Mouse (Mus musculus): ENCODE measurements around the gene B4gat1. TPM values are rescaled to one million over a fixed set of nuclear protein-coding genes. Genes with fewer than 3 reads are reported as not detected.
"Not testable (repeated sequence)": the region's sequence is repeated elsewhere in the genome, so short reads cannot be mapped to it uniquely, and the experiment has no call there.

The B4gat1 gene
- polyA plus RNA-seq, 1 experiment from 2014 or later, result 19.1 TPM

DNA sequence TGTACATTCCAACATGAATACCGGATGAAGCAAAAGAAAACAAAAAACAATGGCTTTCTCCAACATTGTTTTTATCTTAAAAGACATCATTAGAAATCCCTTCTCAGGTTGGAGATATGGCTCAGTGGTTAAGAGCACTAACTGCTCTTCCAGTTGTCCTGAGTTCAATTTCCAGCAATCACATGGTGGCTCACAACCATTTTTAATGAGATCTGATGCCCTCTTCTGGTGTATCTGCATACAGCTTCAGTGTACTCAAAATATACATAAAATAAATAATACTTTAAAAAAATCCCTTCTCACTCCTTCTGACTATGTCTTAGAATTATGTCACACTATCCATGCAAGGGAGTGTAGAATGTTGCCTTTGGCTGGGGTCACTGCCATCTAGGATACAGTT is 40.7 kb downstream of the B4gat1 start:
- ATAC-seq (replicated peaks; ENCODE audit: low FRiP score), result no peak
- no peaks in the 10 kb centered on the region for H3K9me3 ChIP-seq (ENCODE audit: control insufficient read depth, low read length)
- H3K9ac ChIP-seq (ENCODE audit: low read depth, low read length), result no peak overlapping the region
- no peaks in the 10 kb centered on the region for H3K4me1 ChIP-seq (replicated peaks; ENCODE audit: control insufficient read depth, insufficient read depth, low read length)
- H3K27me3 ChIP-seq (replicated peaks; ENCODE audit: control insufficient read depth, insufficient read depth, low read length), result peaks cover 52% of the 10 kb centered on the region
- DNase-seq (ENCODE audit: low spot score), result no peak
- WGBS, result 88% methylated on average over 1 of the region's 1 CpGs
- no peak overlapping the region for H3K27ac ChIP-seq (ENCODE audit: low read depth, low read length)
- no peak overlapping the region for H3K4me3 ChIP-seq (ENCODE audit: low read depth, low read length)
- no peak overlapping the region for H3K4me2 ChIP-seq
- no peaks in the 10 kb centered on the region for H3K36me3 ChIP-seq (ENCODE audit: control insufficient read depth, insufficient read depth, low read length)

DNA sequence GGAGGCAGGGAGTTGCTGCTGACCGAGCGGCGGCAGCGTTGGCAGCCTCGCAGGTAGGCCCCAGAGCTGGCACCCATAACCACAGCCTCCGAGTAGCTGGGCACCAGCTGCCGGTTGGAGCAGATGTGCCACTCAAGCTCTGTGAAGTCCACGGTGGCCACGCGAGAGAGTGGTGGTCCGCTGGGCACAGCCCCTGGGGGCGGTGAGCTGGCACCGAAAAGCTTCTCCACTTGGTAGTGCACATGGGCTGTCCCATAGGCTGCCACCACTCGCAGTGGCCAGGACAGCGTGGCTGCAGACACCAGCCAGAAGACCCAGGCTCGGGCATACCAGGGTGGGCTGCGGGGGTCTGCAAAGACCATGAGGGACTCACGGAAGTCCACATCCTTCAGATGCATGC is 43.4 kb downstream of the B4gat1 start:
- Histone ChIP-seq H3K4me2 (no peak overlapping the region), H3K9me3 (ENCODE audit: control insufficient read depth, low read length) (no peaks in the 10 kb centered on the region)
- WGBS, result 55% methylated on average over 18 of the region's 18 CpGs

DNA sequence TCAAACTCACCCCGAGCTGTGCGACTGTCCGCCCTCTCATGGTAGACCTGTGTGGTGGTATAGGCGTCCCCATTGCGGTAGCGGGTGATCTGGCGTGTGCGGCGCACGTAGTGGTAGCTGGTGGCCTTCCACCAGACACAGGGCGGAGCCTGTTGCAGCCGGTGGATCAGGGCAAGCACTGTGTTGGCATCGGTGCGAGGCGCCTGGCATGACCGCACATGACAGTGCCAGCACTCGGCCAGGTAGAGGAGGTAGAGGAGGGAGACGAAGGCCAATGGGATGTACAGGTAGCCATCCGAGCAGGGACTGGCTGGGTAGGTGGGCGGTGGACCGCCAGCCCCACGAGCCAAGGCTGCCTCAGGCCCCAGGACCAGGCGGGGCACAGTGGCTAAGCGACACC is 44.0 kb downstream of the B4gat1 start:
- no peak overlapping the region for H3K9ac ChIP-seq (ENCODE audit: low read depth, low read length)
- DNase-seq (ENCODE audit: low spot score) (no peak), ATAC-seq (replicated peaks; ENCODE audit: low FRiP score) (no peak)
- peaks cover 6% of the 10 kb centered on the region for H3K4me1 ChIP-seq (replicated peaks; ENCODE audit: control insufficient read depth, insufficient read depth, low read length)
- H3K4me2 ChIP-seq, result no peak overlapping the region
- H3K9me3 ChIP-seq (ENCODE audit: control insufficient read depth, low read length), result no peaks in the 10 kb centered on the region
- peaks cover 71% of the 10 kb centered on the region for H3K27me3 ChIP-seq (replicated peaks; ENCODE audit: control insufficient read depth, insufficient read depth, low read length)
- H3K27ac ChIP-seq (ENCODE audit: low read depth, low read length), result no peak overlapping the region
- no peak overlapping the region for H3K4me3 ChIP-seq (ENCODE audit: low read depth, low read length)
- H3K36me3 ChIP-seq (ENCODE audit: control insufficient read depth, insufficient read depth, low read length), result no peaks in the 10 kb centered on the region
- 52% methylated on average over 24 of the region's 24 CpGs for WGBS

More for the DNA sequence above, 43.4 kb downstream of the B4gat1 start:
- Histone ChIP-seq H3K27me3 (replicated peaks; ENCODE audit: control insufficient read depth, insufficient read depth, low read length) (peaks cover 71% of the 10 kb centered on the region), H3K36me3 (ENCODE audit: control insufficient read depth, insufficient read depth, low read length) (no peaks in the 10 kb centered on the region), H3K9ac (ENCODE audit: low read depth, low read length) (no peak overlapping the region), H3K4me3 (ENCODE audit: low read depth, low read length) (no peak overlapping the region), H3K27ac (ENCODE audit: low read depth, low read length) (no peak overlapping the region), H3K4me1 (replicated peaks; ENCODE audit: control insufficient read depth, insufficient read depth, low read length) (peaks cover 4% of the 10 kb centered on the region; the same call in 1 of the 2 replicates)
- no peak for ATAC-seq (replicated peaks; ENCODE audit: low FRiP score)
- peak; percentile 32 for DNase-seq (ENCODE audit: low spot score)

DNA sequence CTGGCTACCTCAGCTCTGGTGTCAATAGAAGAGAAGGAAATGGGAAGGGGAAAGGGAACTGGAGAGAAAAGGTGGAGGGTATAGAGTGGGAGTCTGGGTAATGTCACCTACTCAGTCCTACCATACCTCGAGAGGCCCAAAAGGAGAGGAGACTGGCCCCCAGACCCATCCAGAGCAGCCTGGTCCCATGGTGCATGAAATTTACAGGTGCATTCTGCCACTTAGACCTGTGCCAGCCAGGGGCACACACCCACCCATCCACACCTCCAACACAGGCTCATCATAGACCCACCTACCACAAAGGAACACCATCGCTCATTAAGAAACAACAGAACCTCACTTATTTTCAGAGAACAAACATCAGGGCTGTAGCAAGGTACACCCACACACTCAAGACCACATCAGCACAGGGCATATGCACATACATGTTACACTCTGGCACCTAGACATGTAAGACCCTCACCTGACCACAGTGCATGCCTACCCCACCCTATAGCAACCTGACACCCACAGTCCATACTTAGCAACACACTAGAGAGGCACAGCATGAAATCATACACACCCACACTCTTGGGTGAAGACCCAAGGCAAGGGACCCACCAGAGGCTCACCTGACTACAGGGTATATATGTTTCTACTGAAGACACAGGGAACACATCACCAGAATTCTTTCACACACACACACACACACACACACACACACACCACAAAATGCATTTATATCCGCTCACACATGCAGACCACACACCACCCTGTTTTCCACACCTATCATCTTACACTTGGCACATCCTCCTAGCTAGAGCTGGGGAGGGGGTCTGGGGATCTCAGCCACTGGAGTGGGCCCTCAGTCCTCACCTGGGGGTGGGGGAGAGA is 45.6 kb downstream of the B4gat1 start:
- H3K27ac ChIP-seq (ENCODE audit: low read depth, low read length), result no peak overlapping the region
- peak overlapping the region; percentile 71 for H3K4me2 ChIP-seq
- no peak overlapping the region for H3K9ac ChIP-seq (ENCODE audit: low read depth, low read length)
- peak overlapping the region; percentile 54 for H3K4me3 ChIP-seq (ENCODE audit: low read depth, low read length)
- DNase-seq (ENCODE audit: low spot score), result peak; percentile 31
- peaks cover 12% of the 10 kb centered on the region for H3K4me1 ChIP-seq (replicated peaks; ENCODE audit: control insufficient read depth, insufficient read depth, low read length)
- H3K27me3 ChIP-seq (replicated peaks; ENCODE audit: control insufficient read depth, insufficient read depth, low read length), result peaks cover 68% of the 10 kb centered on the region
- 63% methylated on average over 3 of the region's 3 CpGs for whole genome bisulfite sequencing
- no peaks in the 10 kb centered on the region for H3K9me3 ChIP-seq (ENCODE audit: control insufficient read depth, low read length)
- H3K36me3 ChIP-seq (ENCODE audit: control insufficient read depth, insufficient read depth, low read length), result no peaks in the 10 kb centered on the region
- no peak for ATAC-seq (replicated peaks; ENCODE audit: low FRiP score)

DNA sequence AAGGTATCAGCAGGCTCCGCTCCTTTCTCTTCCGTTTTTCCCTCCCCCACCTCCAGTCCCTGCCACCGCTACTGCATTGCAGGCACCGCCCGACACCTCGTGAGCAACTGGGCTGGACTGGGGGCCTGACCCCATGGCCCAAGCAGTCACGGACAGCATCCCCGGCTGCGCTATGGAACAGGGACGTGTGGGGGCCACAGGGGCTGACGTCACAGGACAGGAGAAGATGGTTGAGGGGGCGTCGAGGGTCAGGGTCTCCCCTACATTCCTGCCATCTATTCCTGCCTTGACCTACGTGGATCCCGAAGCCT is 46.2 kb downstream of the B4gat1 start:
- no peak for DNase-seq (ENCODE audit: low spot score)
- Histone ChIP-seq H3K27me3 (replicated peaks; ENCODE audit: control insufficient read depth, insufficient read depth, low read length) (peaks cover 67% of the 10 kb centered on the region), H3K4me2 (peak overlapping the region; percentile 71), H3K4me1 (replicated peaks; ENCODE audit: control insufficient read depth, insufficient read depth, low read length) (peaks cover 14% of the 10 kb centered on the region), H3K9ac (ENCODE audit: low read depth, low read length) (no peak overlapping the region), H3K36me3 (ENCODE audit: control insufficient read depth, insufficient read depth, low read length) (no peaks in the 10 kb centered on the region), H3K27ac (ENCODE audit: low read depth, low read length) (no peak overlapping the region), H3K4me3 (ENCODE audit: low read depth, low read length) (peak overlapping the region; percentile 54), H3K9me3 (ENCODE audit: control insufficient read depth, low read length) (no peaks in the 10 kb centered on the region)
- WGBS, result 5% methylated on average over 15 of the region's 15 CpGs
- no peak for ATAC-seq (replicated peaks; ENCODE audit: low FRiP score)

DNA sequence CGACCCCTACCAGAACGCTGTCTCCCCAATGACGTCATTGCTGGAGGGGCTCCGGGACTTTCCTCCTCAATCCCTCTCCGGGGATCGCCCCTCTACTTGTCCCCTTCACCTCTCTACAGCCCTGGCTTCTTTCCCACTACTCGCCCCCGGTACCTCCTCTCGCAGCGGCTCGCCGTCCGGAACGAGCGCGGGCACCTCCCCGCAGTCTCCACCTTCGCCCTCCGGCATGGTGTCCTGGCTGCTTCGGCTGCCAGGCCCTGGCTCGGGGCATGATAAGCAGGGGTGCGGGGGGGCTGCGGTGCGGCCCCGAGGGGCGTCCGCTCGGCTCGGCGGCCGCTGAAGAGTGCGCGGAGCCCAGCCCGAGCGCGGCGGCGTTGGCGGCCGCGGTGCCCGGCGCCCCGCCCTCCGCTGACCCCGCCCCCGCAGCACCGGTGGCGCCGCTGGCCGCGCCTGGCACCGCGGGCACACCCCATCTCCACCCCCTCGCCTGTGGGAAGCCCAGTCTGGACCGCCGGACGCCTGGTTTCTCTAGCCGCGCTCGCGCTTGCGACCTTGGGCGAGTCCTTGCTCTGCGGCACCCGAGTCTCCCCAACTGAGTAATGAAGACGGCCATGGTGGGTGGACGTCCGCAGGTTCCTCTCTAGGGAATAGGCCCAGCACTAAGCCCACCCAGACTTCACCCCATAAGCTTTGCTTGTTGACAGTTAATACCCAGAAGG is 46.7 kb downstream of the B4gat1 start, which contains the start of gene Tmem151a:
TSS of gene Tmem151a (minus strand) at position 387 of the 719 bp plus-strand sequence.
- Histone ChIP-seq H3K27me3 (replicated peaks; ENCODE audit: control insufficient read depth, insufficient read depth, low read length) (peaks cover 62% of the 10 kb centered on the region), H3K27ac (ENCODE audit: low read depth, low read length) (no peak within 1 kb of the TSS), H3K4me1 (replicated peaks; ENCODE audit: control insufficient read depth, insufficient read depth, low read length) (peaks cover 14% of the 10 kb centered on the region), H3K4me2 (peak within 1 kb of the TSS; percentile 71), H3K36me3 (ENCODE audit: control insufficient read depth, insufficient read depth, low read length) (peaks cover under 1% of the 10 kb centered on the region; the same call in 1 of the 2 replicates), H3K9ac (ENCODE audit: low read depth, low read length) (no peak within 1 kb of the TSS), H3K4me3 (ENCODE audit: low read depth, low read length) (peak within 1 kb of the TSS; percentile 54), H3K9me3 (ENCODE audit: control insufficient read depth, low read length) (no peaks in the 10 kb centered on the region)
- DNase-seq (ENCODE audit: low spot score), result peak; percentile 37
- no peak for ATAC-seq (replicated peaks; ENCODE audit: low FRiP score)
- 1% methylated on average over 69 of the region's 69 CpGs for WGBS

DNA sequence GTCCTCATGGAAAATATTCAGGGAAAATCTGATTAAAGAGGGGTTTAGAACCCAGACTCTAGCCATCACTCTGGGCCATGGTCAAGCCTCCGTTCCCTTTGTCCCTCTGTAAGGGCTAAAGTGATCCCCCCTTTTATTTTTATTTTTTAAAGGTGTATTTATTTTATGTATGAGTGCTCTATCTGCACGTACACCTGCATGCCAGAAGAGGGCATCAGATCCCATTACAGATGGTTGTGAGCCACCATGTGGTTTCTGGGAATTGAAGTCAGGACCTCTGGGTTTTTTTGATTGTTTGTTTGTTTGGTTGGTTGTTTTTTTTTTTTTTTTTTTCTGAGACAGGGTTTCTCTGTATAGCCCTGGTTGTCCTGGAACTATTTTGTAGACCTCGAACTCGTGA is 47.9 kb downstream of the B4gat1 start:
- not testable (repeated sequence) for H3K4me2 ChIP-seq; H3K27ac ChIP-seq (ENCODE audit: low read depth, low read length); H3K9ac ChIP-seq (ENCODE audit: low read depth, low read length); H3K4me3 ChIP-seq (ENCODE audit: low read depth, low read length); H3K9me3 ChIP-seq (ENCODE audit: control insufficient read depth, low read length); DNase-seq (ENCODE audit: low spot score); ATAC-seq (replicated peaks; ENCODE audit: low FRiP score); H3K36me3 ChIP-seq (ENCODE audit: control insufficient read depth, insufficient read depth, low read length)
- Histone ChIP-seq H3K27me3 (replicated peaks; ENCODE audit: control insufficient read depth, insufficient read depth, low read length) (peaks cover 50% of the 10 kb centered on the region), H3K4me1 (replicated peaks; ENCODE audit: control insufficient read depth, insufficient read depth, low read length) (peaks cover 14% of the 10 kb centered on the region)
- 45% methylated on average over 4 of the region's 4 CpGs for WGBS

DNA sequence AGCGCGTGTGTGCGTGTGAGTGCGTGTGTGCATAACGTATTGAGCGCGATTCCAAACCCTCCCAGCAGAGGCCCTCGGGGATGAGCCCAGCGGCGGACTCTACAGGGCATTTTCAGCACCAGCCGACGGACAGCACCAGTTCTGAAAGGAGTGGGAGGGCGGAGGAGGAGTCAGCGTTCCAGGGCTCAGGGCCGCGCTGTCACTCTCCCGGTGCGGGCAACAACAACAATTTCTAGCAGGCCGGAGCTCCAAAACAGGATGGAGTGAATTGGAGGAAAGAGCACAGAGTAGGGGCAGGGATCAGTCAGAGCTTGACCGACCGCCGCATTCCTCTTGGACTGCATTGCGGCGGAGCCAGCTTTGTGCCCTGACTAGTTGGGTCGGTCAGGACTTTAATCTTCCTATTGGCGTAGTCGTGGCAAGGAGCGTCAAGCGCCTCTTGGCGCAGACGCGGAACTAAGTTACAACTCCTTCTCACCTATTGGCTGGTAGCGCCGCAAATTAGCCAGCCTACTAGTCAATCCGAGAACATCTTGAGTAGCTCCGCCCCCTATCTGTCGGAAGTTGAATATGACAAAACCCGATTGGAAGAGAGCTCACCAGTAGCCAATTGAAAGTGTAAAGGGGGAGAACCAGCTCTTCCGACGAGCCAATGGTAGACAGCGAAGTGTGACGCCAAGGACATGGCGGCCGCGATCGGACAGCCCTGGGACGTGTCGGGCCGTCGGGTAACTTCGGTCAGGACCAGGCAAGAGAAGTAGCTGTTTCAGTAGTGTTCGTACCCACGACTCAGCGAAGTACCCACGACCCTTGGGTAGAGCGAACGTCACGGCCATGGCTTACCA is 49.5 kb downstream of the B4gat1 start, which contains the start of gene Yif1a:
TSS of gene Yif1a (plus strand) at position 655 of the 845 bp plus-strand sequence.
- under 1% methylated on average over 58 of the region's 58 CpGs for WGBS
- peak; percentile 93 for DNase-seq (ENCODE audit: low spot score)
- Histone ChIP-seq H3K4me3 (ENCODE audit: low read depth, low read length) (peak within 1 kb of the TSS; percentile 79), H3K9me3 (ENCODE audit: control insufficient read depth, low read length) (no peaks in the 10 kb centered on the region), H3K27ac (ENCODE audit: low read depth, low read length) (peak within 1 kb of the TSS; percentile 68), H3K4me1 (replicated peaks; ENCODE audit: control insufficient read depth, insufficient read depth, low read length) (peaks cover 14% of the 10 kb centered on the region), H3K27me3 (replicated peaks; ENCODE audit: control insufficient read depth, insufficient read depth, low read length) (peaks cover 34% of the 10 kb centered on the region), H3K9ac (ENCODE audit: low read depth, low read length) (peak within 1 kb of the TSS; percentile 79), H3K36me3 (ENCODE audit: control insufficient read depth, insufficient read depth, low read length) (peaks cover 9% of the 10 kb centered on the region), H3K4me2 (peak within 1 kb of the TSS; percentile 88)
- ATAC-seq (replicated peaks; ENCODE audit: low FRiP score), result peak; percentile 93

All from liver, embryonic 11.5 days (tissue).